Mouse (Mus musculus): ENCODE data around the gene AA986860. TPM values are rescaled to one million over a fixed set of nuclear protein-coding genes. Genes with fewer than 3 reads are reported as not detected.

AA986860 gene
- total RNA-seq, 1 experiment from 2014 or later, result 0.37 TPM

- no peak for ATAC-seq (replicated peaks; ENCODE audit: low read depth, poor library complexity, severe bottlenecking)
Observed at GRCm38 (mm10) chr1:130769925-130770324, 38.1 kb downstream of the AA986860 start.

GRCm38 (mm10) chr1:130770487-130770886 lies 38.7 kb downstream of the AA986860 start:
- no peak for ATAC-seq (replicated peaks; ENCODE audit: low read depth, poor library complexity, severe bottlenecking)

- no peak for ATAC-seq (replicated peaks; ENCODE audit: low read depth, poor library complexity, severe bottlenecking)
Observed at GRCm38 (mm10) chr1:130770981-130771494, 39.3 kb downstream of the AA986860 start.

- no peak for ATAC-seq (replicated peaks; ENCODE audit: low read depth, poor library complexity, severe bottlenecking)
Observed at GRCm38 (mm10) chr1:130775234-130775633, 43.5 kb downstream of the AA986860 start.

- ATAC-seq (replicated peaks; ENCODE audit: low read depth, poor library complexity, severe bottlenecking), result no peak
Observed at GRCm38 (mm10) chr1:130775691-130776331, 44.0 kb downstream of the AA986860 start.

GRCm38 (mm10) chr1:130776645-130777044 lies 44.9 kb downstream of the AA986860 start:
- peak; percentile 72; the same call in 1 of the 2 replicates for ATAC-seq (replicated peaks; ENCODE audit: low read depth, poor library complexity, severe bottlenecking)

GRCm38 (mm10) chr1:130779867-130780266 lies 48.1 kb downstream of the AA986860 start:
- ATAC-seq (replicated peaks; ENCODE audit: low read depth, poor library complexity, severe bottlenecking), result no peak

- 0 out of 2 replicates have a peak, but pooled peaks have one; percentile 47 for ATAC-seq (replicated peaks; ENCODE audit: low read depth, poor library complexity, severe bottlenecking)
Observed at GRCm38 (mm10) chr1:130784054-130784453, 52.3 kb downstream of the AA986860 start.

GRCm38 (mm10) chr1:130787001-130787400 lies 55.2 kb downstream of the AA986860 start:
- ATAC-seq (replicated peaks; ENCODE audit: low read depth, poor library complexity, severe bottlenecking), result peak; percentile 77

GRCm38 (mm10) chr1:130789512-130790451 lies 58.0 kb downstream of the AA986860 start:
- ATAC-seq (replicated peaks; ENCODE audit: low read depth, poor library complexity, severe bottlenecking), result no peak

Other genes starting within 250 kb of the AA986860 start
- gene Zp3r, start 102.4 kb upstream of the AA986860 start, total RNA-seq (2017), result not detected in 2 replicates
- not detected in 2 replicates for gene C4bp, start 70.3 kb upstream of the AA986860 start, total RNA-seq (2017)
- gene Gm29427, start 16.2 kb upstream of the AA986860 start, total RNA-seq (2017), result not detected in 2 replicates
- gene Yod1, start 14.6 kb upstream of the AA986860 start, total RNA-seq (2017), result 10.3 and 10.7 TPM in 2 replicates
- 19.4 and 22.3 TPM in 2 replicates for gene Pfkfb2, start 2.7 kb upstream of the AA986860 start, total RNA-seq (2017)
- gene Fcamr, start 68.9 kb downstream of the AA986860 start, total RNA-seq (2017), result not detected in 2 replicates
- gene Pigr, start 94.7 kb downstream of the AA986860 start, total RNA-seq (2017), result not detected in 2 replicates
- gene Fcmr, start 133.7 kb downstream of the AA986860 start, total RNA-seq (2017), result not detected in 2 replicates
- not detected in 2 replicates for gene Il24, start 155.5 kb downstream of the AA986860 start, total RNA-seq (2017)
- gene Il20, start 179.5 kb downstream of the AA986860 start, total RNA-seq (2017), result not detected in 2 replicates
- gene Il19, start 208.1 kb downstream of the AA986860 start, total RNA-seq (2017), result not detected in 2 replicates